Mouse (Mus musculus): ENCODE data around the gene Actl7a.

The Actl7a gene

DNA sequence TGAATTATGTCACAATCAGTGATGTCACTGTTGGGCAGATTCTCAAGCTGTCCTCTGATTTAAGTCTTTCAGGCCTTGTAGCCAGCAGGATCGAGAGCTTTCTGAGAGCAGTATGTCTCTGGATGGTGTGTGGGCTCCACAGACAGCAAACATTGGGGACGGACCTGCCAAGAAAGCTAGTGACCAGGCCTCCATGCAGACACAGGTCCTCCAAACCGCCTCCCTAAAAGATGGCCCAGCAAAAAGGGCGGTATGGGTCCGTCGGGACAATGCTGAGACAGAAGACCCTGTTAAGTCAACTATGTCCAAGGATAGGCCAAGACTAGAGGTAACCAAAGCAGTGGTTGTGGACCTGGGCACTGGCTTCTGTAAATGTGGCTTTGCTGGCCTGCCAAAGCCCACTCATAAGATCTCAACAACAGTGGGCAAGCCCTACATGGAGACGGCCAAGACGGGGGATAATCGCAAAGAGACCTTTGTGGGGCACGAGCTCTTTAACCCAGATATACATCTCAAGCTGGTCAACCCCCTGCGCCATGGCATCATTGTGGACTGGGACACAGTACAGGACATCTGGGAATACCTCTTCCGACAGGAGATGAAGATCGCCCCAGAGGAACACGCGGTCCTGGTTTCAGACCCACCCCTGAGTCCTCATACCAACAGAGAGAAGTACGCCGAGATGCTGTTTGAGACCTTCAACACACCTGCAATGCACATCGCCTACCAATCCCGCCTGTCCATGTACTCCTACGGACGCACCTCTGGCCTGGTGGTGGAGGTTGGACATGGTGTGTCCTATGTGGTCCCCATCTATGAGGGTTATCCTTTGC is at the start of gene Actl7a:
Gene Actl7a (plus strand): TSS at position 51 of the 833 bp plus-strand sequence.
- TF ChIP-seq NANOG (IDR thresholded peaks at IDR 0.05; ENCODE audit: borderline replicate concordance, low read length) (no peak), POU5F1 (IDR thresholded peaks at IDR 0.05; ENCODE audit: borderline replicate concordance, low read length) (no peak), CTCF (conservative IDR thresholded peaks at IDR 0.05; ENCODE audit: low read length) (no peak)
- H3K4me1 ChIP-seq (replicated peaks; ENCODE audit: low read depth, low read length) = peaks cover 23% of the 10 kb centered on the region
- H3K9me3 ChIP-seq (ENCODE audit: low read length) = no peaks in the 10 kb centered on the region
- H3K36me3 ChIP-seq (ENCODE audit: insufficient read depth, low read length) = peaks cover 53% of the 10 kb centered on the region
- 0 out of 2 replicates have a peak, but pooled peaks cover 3% of the 10 kb centered on the region for H3K27me3 ChIP-seq (ENCODE audit: insufficient read depth, low read length)
- H3K4me3 ChIP-seq (replicated peaks; ENCODE audit: low read length) = no peak within 1 kb of the TSS

- Histone ChIP-seq H3K36me3 (ENCODE audit: insufficient read depth, low read length) (no peaks in the 10 kb centered on the region), H3K4me3 (replicated peaks; ENCODE audit: low read length) (no peak overlapping the region), H3K27me3 (ENCODE audit: insufficient read depth, low read length) (no peaks in the 10 kb centered on the region), H3K9me3 (ENCODE audit: low read length) (no peaks in the 10 kb centered on the region), H3K4me1 (replicated peaks; ENCODE audit: low read depth, low read length) (no peaks in the 10 kb centered on the region)
- TF ChIP-seq CTCF (conservative IDR thresholded peaks at IDR 0.05; ENCODE audit: low read length) (no peak), POU5F1 (IDR thresholded peaks at IDR 0.05; ENCODE audit: borderline replicate concordance, low read length) (no peak)
Measured at GRCm38 (mm10) chr4:56696401-56696800, 46.8 kb upstream of the Actl7a start.

DNA sequence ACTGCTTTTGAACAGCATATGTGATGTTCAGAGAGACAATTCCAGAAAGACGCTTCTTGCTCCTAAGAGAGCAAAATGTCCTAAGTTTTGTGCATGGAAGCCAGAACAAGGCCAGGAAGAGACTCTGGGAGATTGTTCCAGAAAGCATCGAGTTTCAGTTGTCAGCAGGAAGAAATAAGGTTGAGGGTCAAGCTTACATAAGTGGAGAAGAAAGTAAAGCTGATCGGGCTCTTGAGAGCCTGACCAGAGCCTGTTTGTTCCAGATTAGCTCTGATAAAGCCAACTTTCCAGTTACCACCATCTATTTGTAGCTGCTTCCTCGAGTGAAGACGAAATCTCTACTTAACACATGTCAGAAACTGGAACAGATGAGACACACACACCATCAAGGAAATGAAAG is 44.5 kb upstream of the Actl7a start:
- Histone ChIP-seq H3K9me3 (ENCODE audit: low read length) (no peaks in the 10 kb centered on the region), H3K4me1 (replicated peaks; ENCODE audit: low read depth, low read length) (peaks cover 15% of the 10 kb centered on the region), H3K36me3 (ENCODE audit: insufficient read depth, low read length) (no peaks in the 10 kb centered on the region), H3K27me3 (ENCODE audit: insufficient read depth, low read length) (no peaks in the 10 kb centered on the region), H3K4me3 (replicated peaks; ENCODE audit: low read length) (no peak overlapping the region)
- TF ChIP-seq NANOG (IDR thresholded peaks at IDR 0.05; ENCODE audit: borderline replicate concordance, low read length) (no peak), CTCF (conservative IDR thresholded peaks at IDR 0.05; ENCODE audit: low read length) (no peak), POU5F1 (IDR thresholded peaks at IDR 0.05; ENCODE audit: borderline replicate concordance, low read length) (no peak)

DNA sequence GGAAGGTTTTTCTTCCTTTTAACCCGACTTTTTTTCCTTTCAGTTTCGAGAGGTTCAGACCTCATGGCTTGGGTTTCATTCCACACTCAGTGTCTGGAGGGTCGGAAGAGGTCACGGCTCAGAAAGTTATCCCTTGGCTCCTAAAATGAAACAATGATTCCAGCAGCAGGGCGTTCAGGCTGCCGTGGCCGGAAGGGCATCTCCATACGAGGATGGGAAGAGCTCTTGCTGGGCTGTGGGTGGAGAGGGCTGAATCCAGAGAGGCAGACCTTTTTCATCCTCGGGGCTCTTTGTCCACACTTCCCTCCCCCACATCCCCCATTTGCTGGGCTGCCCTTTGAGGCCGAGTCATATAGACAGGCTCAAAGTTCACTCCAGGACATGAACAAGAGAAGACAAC is 41.0 kb upstream of the Actl7a start:
- TF ChIP-seq POU5F1 (IDR thresholded peaks at IDR 0.05; ENCODE audit: borderline replicate concordance, low read length) (no peak), NANOG (IDR thresholded peaks at IDR 0.05; ENCODE audit: borderline replicate concordance, low read length) (no peak), CTCF (conservative IDR thresholded peaks at IDR 0.05; ENCODE audit: low read length) (no peak)
- Histone ChIP-seq H3K4me1 (replicated peaks; ENCODE audit: low read depth, low read length) (peaks cover 21% of the 10 kb centered on the region), H3K36me3 (ENCODE audit: insufficient read depth, low read length) (no peaks in the 10 kb centered on the region), H3K4me3 (replicated peaks; ENCODE audit: low read length) (no peak overlapping the region), H3K9me3 (ENCODE audit: low read length) (no peaks in the 10 kb centered on the region), H3K27me3 (ENCODE audit: insufficient read depth, low read length) (no peaks in the 10 kb centered on the region; the same call in 1 of the 2 replicates)

DNA sequence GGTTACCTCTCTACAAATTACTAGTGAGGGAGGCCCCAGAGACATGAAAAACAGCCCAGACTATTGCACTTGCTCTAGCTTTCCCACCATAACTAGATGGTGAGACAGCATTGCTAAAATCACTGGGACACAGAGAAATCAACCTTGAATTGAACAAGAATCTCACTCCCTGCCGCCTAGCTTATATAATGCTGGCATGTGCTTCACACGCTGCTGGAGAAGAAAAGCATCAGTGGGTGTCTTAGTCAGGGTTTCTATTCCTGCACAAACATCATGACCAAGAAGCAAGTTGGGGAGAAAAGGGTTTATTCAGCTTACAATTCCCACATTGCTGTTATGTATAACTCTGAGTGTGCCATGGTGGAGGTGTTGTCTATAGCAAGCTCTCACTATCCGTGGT is 30.1 kb upstream of the Actl7a start:
- peaks cover 31% of the 10 kb centered on the region for H3K4me1 ChIP-seq (replicated peaks; ENCODE audit: low read depth, low read length)
- no peak overlapping the region for H3K4me3 ChIP-seq (replicated peaks; ENCODE audit: low read length)
- no peaks in the 10 kb centered on the region for H3K9me3 ChIP-seq (ENCODE audit: low read length)
- TF ChIP-seq NANOG (IDR thresholded peaks at IDR 0.05; ENCODE audit: borderline replicate concordance, low read length) (no peak), CTCF (conservative IDR thresholded peaks at IDR 0.05; ENCODE audit: low read length) (no peak), POU5F1 (IDR thresholded peaks at IDR 0.05; ENCODE audit: borderline replicate concordance, low read length) (no peak)
- H3K36me3 ChIP-seq (ENCODE audit: insufficient read depth, low read length) = no peaks in the 10 kb centered on the region
- 0 out of 2 replicates have a peak, but pooled peaks cover 3% of the 10 kb centered on the region for H3K27me3 ChIP-seq (ENCODE audit: insufficient read depth, low read length)

- Histone ChIP-seq H3K4me1 (replicated peaks; ENCODE audit: low read depth, low read length) (peaks cover 38% of the 10 kb centered on the region), H3K27me3 (ENCODE audit: insufficient read depth, low read length) (peaks cover 3% of the 10 kb centered on the region; the same call in 1 of the 2 replicates), H3K9me3 (ENCODE audit: low read length) (no peaks in the 10 kb centered on the region), H3K36me3 (ENCODE audit: insufficient read depth, low read length) (no peaks in the 10 kb centered on the region), H3K4me3 (replicated peaks; ENCODE audit: low read length) (no peak overlapping the region)
- TF ChIP-seq NANOG (IDR thresholded peaks at IDR 0.05; ENCODE audit: borderline replicate concordance, low read length) = no peak
- TF ChIP-seq CTCF (conservative IDR thresholded peaks at IDR 0.05; ENCODE audit: low read length) = no peak
- TF ChIP-seq POU5F1 (IDR thresholded peaks at IDR 0.05; ENCODE audit: borderline replicate concordance, low read length) = no peak
Measured at GRCm38 (mm10) chr4:56716801-56717200, 26.4 kb upstream of the Actl7a start.

DNA sequence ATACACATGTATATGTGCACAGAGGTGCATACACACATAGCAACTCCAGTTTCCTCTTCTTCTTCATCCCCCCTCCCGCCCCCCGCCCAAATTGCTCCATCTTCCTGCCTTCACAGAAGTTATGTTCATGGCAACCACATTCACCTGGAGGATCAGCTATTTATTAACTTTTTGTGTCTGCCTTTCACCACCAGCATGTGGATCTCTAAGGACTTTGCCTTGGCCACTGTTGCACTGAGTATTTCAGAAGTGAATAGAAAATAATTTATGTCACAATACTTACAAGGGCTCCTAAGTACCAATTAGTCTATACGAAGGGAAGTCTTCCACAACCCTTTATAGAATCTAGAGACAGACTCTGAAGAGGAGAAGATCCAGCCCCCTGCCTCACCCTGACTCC is 25.3 kb upstream of the Actl7a start:
- Histone ChIP-seq H3K27me3 (ENCODE audit: insufficient read depth, low read length) (peaks cover 3% of the 10 kb centered on the region; the same call in 1 of the 2 replicates), H3K4me1 (replicated peaks; ENCODE audit: low read depth, low read length) (peaks cover 38% of the 10 kb centered on the region), H3K9me3 (ENCODE audit: low read length) (no peaks in the 10 kb centered on the region), H3K36me3 (ENCODE audit: insufficient read depth, low read length) (no peaks in the 10 kb centered on the region), H3K4me3 (replicated peaks; ENCODE audit: low read length) (no peak overlapping the region)
- no peak for TF ChIP-seq POU5F1 (IDR thresholded peaks at IDR 0.05; ENCODE audit: borderline replicate concordance, low read length)
- TF ChIP-seq NANOG (IDR thresholded peaks at IDR 0.05; ENCODE audit: borderline replicate concordance, low read length) = no peak
- TF ChIP-seq CTCF (conservative IDR thresholded peaks at IDR 0.05; ENCODE audit: low read length) = no peak

DNA sequence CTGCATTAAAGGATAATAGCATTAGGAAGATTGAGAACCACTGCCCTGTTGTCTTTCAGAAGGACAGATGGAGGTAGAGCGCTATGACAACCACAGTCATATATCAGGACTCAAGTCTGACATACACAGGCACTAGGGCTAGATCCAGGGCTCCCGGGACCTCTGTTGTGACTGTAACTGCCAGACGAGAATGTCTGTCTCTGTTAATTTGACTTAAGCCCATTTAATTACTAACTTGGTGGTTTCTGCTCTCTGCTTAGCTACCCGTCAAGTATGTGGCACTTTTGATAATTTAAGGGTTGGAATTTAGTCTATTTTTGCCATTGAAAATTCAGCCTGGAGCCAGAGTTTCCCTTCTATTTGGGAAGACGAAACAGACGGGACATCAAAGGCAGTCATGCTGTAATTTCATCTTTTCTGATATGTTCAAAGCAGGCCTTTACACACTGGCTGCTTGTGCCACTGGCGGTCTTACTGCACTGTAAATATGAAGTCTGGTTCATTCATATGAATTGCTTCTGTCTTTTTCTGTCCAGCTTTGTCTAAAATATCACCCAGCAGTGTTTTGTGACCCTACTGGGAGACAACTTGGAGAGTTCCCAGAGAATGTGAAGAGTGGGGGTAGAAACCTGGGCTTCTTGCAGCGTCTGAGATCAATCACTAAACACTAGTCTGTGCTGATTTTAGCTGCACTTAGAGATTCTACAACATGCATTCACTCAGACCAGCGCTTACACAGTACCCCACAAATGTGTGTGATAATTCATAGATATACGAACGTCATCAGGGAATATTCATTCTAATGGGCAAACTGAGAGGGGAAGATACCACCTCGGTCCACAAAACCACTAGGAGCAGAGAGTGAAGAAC is 24.4 kb upstream of the Actl7a start:
- TF ChIP-seq NANOG (IDR thresholded peaks at IDR 0.05; ENCODE audit: borderline replicate concordance, low read length) (no peak), POU5F1 (IDR thresholded peaks at IDR 0.05; ENCODE audit: borderline replicate concordance, low read length) (no peak), CTCF (conservative IDR thresholded peaks at IDR 0.05; ENCODE audit: low read length) (no peak)
- Histone ChIP-seq H3K9me3 (ENCODE audit: low read length) (no peaks in the 10 kb centered on the region), H3K4me1 (replicated peaks; ENCODE audit: low read depth, low read length) (peaks cover 38% of the 10 kb centered on the region), H3K36me3 (ENCODE audit: insufficient read depth, low read length) (no peaks in the 10 kb centered on the region), H3K27me3 (ENCODE audit: insufficient read depth, low read length) (peaks cover 3% of the 10 kb centered on the region; the same call in 1 of the 2 replicates), H3K4me3 (replicated peaks; ENCODE audit: low read length) (no peak overlapping the region)
